Mouse (Mus musculus) intestine, postnatal 0 days (tissue): ENCODE measurements around the gene Aqp12. TPM values are rescaled to one million over a fixed set of nuclear protein-coding genes. Genes with fewer than 3 reads are reported as not detected.

ENCODE experiments used
- ATAC-seq: fragments of 200-750 bp; cut with Nextera tagmentation; 2 replicates; pipeline ENCODE4 v1.8.0; 2017; ENCODE audit warnings: mild to moderate bottlenecking, moderate TSS enrichment, moderate library complexity
- H3K27ac ChIP-seq: fragments of 300-500 bp; sonication (generic); 2 replicates; pipeline ENCODE4 v1.5.1; 2014; ENCODE audit warnings: mild to moderate bottlenecking, low read depth, low read length, moderate library complexity
- H3K27me3 ChIP-seq: fragments of 300-500 bp; sonication (generic); replicated peaks from 2 replicates; pipeline ENCODE4 v1.6.1; 2014; ENCODE audit warnings: low read length, mixed read lengths; ENCODE audit not compliant: control insufficient read depth, insufficient read depth
- H3K36me3 ChIP-seq: fragments of 300-500 bp; sonication (generic); 2 replicates; pipeline ENCODE4 v1.6.1; 2014; ENCODE audit warnings: mild to moderate bottlenecking, moderate library complexity; ENCODE audit not compliant: control insufficient read depth, insufficient read depth
- H3K4me1 ChIP-seq: fragments of 300-500 bp; sonication (generic); replicated peaks from 2 replicates; pipeline ENCODE4 v1.6.1; 2014; ENCODE audit warnings: antibody characterized with exemption, low read length, mixed read lengths; ENCODE audit not compliant: control insufficient read depth, insufficient read depth
- H3K4me2 ChIP-seq: fragments of 300-500 bp; sonication (generic); replicated peaks from 2 replicates; pipeline ENCODE4 v1.6.1; 2014; ENCODE audit warnings: low read depth, mild to moderate bottlenecking, moderate library complexity
- H3K4me3 ChIP-seq: fragments of 300-500 bp; sonication (generic); 2 replicates; pipeline ENCODE4 v1.5.1; 2014; ENCODE audit warnings: low read depth, low read length
- H3K9ac ChIP-seq: fragments of 300-500 bp; sonication (generic); 2 replicates; pipeline ENCODE4 v1.6.1; 2014; ENCODE audit warnings: mild to moderate bottlenecking, low read depth, low read length
- H3K9me3 ChIP-seq: fragments of 300-500 bp; sonication (generic); 2 replicates; pipeline ENCODE4 v1.6.1; 2016; ENCODE audit warnings: mixed run types; ENCODE audit not compliant: control insufficient read depth
- CTCF ChIP-seq: sonication (generic); IDR thresholded peaks from 2 replicates; pipeline ENCODE4 v1.5.1; 2016; ENCODE audit warnings: low read depth, mild to moderate bottlenecking, control low read depth, antibody characterized with exemption, moderate library complexity
- WGBS: fragments of 180-500 bp; shearing (Covaris S2); extraction: QIAGEN DNeasy Blood & Tissue Kit; methylation state at CpG from one replicate; pipeline ENCODE4 v1.1.7; 2014; 5-methylcytosine and 5-hydroxymethylcytosine counted together
- polyA plus RNA-seq: library from polyadenylated mRNA; unstranded; fragments of >200 nt; fragmentation: Nextera tagmentation; extraction: Ambion mirVana; gene quantifications from 2 replicates; pipeline ENCODE4 v1.2.1, GENCODE M21; 2015

Aqp12 gene
- polyA plus RNA-seq, 1 experiment from 2014 or later = 0.17 TPM

GRCm38 (mm10) chr1:93051124-93051833, 45.1 kb downstream of the Aqp12 start:
- no peak for TF ChIP-seq CTCF
- Histone ChIP-seq H3K9ac (no peak overlapping the region), H3K4me1 (no peaks in the 10 kb centered on the region), H3K4me2 (no peak overlapping the region), H3K9me3 (no peaks in the 10 kb centered on the region), H3K27me3 (no peaks in the 10 kb centered on the region), H3K36me3 (no peaks in the 10 kb centered on the region), H3K27ac (no peak overlapping the region), H3K4me3 (no peak overlapping the region)
- ATAC-seq = no peak
- 41% methylated on average over 20 of the region's 23 CpGs for WGBS

Other genes with a start within 250 kb of the Aqp12 start
- gene Gpc1, start 174.7 kb upstream of the Aqp12 start, polyA plus RNA-seq = 8.1 and 8.5 TPM in 2 replicates
- 0.12 TPM in 1 of 2 replicates, not detected in the other for gene Ankmy1, start 103.4 kb upstream of the Aqp12 start, polyA plus RNA-seq
- 18.8 and 19.2 TPM in 2 replicates for gene Dusp28, start 99.4 kb upstream of the Aqp12 start, polyA plus RNA-seq
- 75.0 and 87.9 TPM in 2 replicates for gene Rnpepl1, start 95.6 kb upstream of the Aqp12 start, polyA plus RNA-seq
- 31.6 and 34.4 TPM in 2 replicates for gene Capn10, start 72.0 kb upstream of the Aqp12 start, polyA plus RNA-seq
- gene Gpr35, start 55.5 kb upstream of the Aqp12 start, polyA plus RNA-seq = 4.7 and 4.8 TPM in 2 replicates
- 7.7 and 8.3 TPM in 2 replicates for gene Kif1a, start 95.6 kb downstream of the Aqp12 start, polyA plus RNA-seq
- 3.2 and 3.5 TPM in 2 replicates for gene Agxt, start 128.9 kb downstream of the Aqp12 start, polyA plus RNA-seq
- gene 2310007B03Rik, start 154.6 kb downstream of the Aqp12 start, polyA plus RNA-seq = 22.5 and 24.3 TPM in 2 replicates
- gene Crocc2, start 162.4 kb downstream of the Aqp12 start, polyA plus RNA-seq = 0.04 TPM in 1 of 2 replicates, not detected in the other
- 0.81 and 1.0 TPM in 2 replicates for gene Sned1, start 229.5 kb downstream of the Aqp12 start, polyA plus RNA-seq